Mouse (Mus musculus) cerebellum, adult 2 months (tissue): Measurements from ENCODE around the gene Lrba.

Source experiments
- CTCF ChIP-seq: fragments of 200-500 bp; IDR thresholded peaks from 2 replicates; pipeline ENCODE4 v1.5.1; 2011; ENCODE audit warnings: low read depth, mild to moderate bottlenecking, control low read depth, low read length, moderate library complexity, borderline replicate concordance; ENCODE audit not compliant: insufficient read depth
- POLR2A ChIP-seq: fragments of 200-500 bp; IDR thresholded peaks from 2 replicates; pipeline ENCODE4 v1.6.1; 2011; ENCODE audit warnings: low read length, control low read depth, borderline replicate concordance; ENCODE audit not compliant: insufficient read depth

DNA sequence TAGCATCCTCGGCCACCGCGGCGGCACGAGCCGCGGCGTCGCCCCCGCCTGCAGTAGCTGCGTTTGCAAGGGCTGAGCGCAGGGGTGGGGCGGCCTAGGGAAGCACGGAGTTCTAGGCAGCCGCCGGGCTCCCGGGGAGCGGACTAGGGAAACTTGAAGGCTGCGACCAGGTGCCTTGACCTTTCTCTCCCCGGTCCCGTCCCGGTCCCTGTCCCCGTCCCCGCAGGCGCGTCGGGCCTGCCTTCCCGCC, 241 bp upstream of the Lrba start:
- TF ChIP-seq CTCF (no peak), POLR2A (peak; percentile 54; the same call in 1 of the 2 replicates)
